Mouse (Mus musculus) neural tube, embryonic 11.5 days (tissue): ENCODE data around the gene Fhad1. TPM values are rescaled to one million over a fixed set of nuclear protein-coding genes. Genes with fewer than 3 reads are reported as not detected.

Experiments used
- ATAC-seq: fragments of 200-750 bp; cut with Nextera tagmentation; 2 replicates; pipeline ENCODE4 v1.8.0; 2017; ENCODE audit warnings: moderate number of reproducible peaks, mild to moderate bottlenecking, moderate TSS enrichment, moderate library complexity; ENCODE audit not compliant: insufficient read depth, low FRiP score, low TSS enrichment
- DNase-seq: peaks from one replicate; pipeline ENCODE4 v3.0.0-alpha.2; 2015; ENCODE audit warnings: low spot score
- H3K27ac ChIP-seq: fragments of 300-500 bp; sonication (generic); 2 replicates; pipeline ENCODE4 v1.5.1; 2014; ENCODE audit warnings: low read depth, mild to moderate bottlenecking, low read length
- H3K27me3 ChIP-seq: fragments of 300-500 bp; sonication (generic); 2 replicates; pipeline ENCODE4 v1.6.1; 2014; ENCODE audit warnings: mild to moderate bottlenecking, low read length, mixed read lengths; ENCODE audit not compliant: control insufficient read depth, insufficient read depth
- H3K36me3 ChIP-seq: fragments of 300-500 bp; sonication (generic); 2 replicates; pipeline ENCODE4 v1.6.1; 2014; ENCODE audit warnings: mild to moderate bottlenecking, low read length, moderate library complexity, mixed read lengths; ENCODE audit not compliant: control insufficient read depth, insufficient read depth
- H3K4me1 ChIP-seq: fragments of 300-500 bp; sonication (generic); 2 replicates; pipeline ENCODE4 v1.6.1; 2014; ENCODE audit warnings: low read length, mixed read lengths; ENCODE audit not compliant: control insufficient read depth, insufficient read depth
- H3K4me2 ChIP-seq: fragments of 300-500 bp; sonication (generic); 2 replicates; pipeline ENCODE4 v1.6.1; 2014; ENCODE audit warnings: low read depth, mild to moderate bottlenecking, moderate library complexity
- H3K4me3 ChIP-seq: fragments of 300-500 bp; sonication (generic); 2 replicates; pipeline ENCODE4 v1.5.1; 2014; ENCODE audit warnings: low read depth, low read length
- H3K9ac ChIP-seq: fragments of 300-500 bp; sonication (generic); 2 replicates; pipeline ENCODE4 v1.6.1; 2014; ENCODE audit warnings: mild to moderate bottlenecking, low read length
- H3K9me3 ChIP-seq: fragments of 300-500 bp; sonication (generic); 2 replicates; pipeline ENCODE4 v1.6.1; 2016; ENCODE audit warnings: low read length; ENCODE audit not compliant: control insufficient read depth
- WGBS: fragments of 180-500 bp; shearing (Covaris S2); extraction: QIAGEN DNeasy Blood & Tissue Kit; methylation state at CpG from one replicate; pipeline ENCODE4 v1.1.7; 2014; 5-methylcytosine and 5-hydroxymethylcytosine counted together
- polyA plus RNA-seq: library from polyadenylated mRNA; unstranded; fragments of >200 nt; fragmentation: Nextera tagmentation; extraction: Ambion mirVana; gene quantifications from 2 replicates; pipeline ENCODE4 v1.2.1, GENCODE M21; 2014

Fhad1 gene
- polyA plus RNA-seq, 1 experiment from 2014 or later = 1.5 TPM

DNA sequence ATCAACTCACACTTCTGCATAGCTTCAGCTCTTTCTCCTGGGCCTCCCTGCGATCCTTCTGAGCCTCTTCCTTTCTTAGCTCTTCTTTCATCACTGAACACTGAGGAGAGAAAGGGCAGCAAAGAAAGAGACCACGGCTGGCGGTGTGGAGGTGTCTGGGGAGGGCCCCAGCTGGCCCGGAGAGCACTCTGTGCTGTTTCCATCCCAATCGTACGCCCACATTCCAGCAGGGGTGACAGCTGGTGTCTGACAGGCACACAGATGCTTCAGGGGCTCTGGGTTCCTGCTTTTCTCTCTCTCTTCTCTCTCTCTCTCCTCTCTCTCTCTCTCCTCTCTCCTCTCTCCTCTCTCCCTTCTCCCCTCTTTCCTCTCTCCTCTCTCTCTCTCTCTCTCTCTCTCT is 50.3 kb downstream of the Fhad1 start:
- H3K9me3 ChIP-seq = peaks cover 2% of the 10 kb centered on the region; the same call in 1 of the 2 replicates
- no peak for ATAC-seq
- DNase-seq = peak; percentile 48
- H3K36me3 ChIP-seq = no peaks in the 10 kb centered on the region
- 30% methylated on average over 6 of the region's 6 CpGs for WGBS
- no peak overlapping the region for H3K4me3 ChIP-seq
- H3K27me3 ChIP-seq = no peaks in the 10 kb centered on the region
- no peak overlapping the region for H3K27ac ChIP-seq
- no peak overlapping the region for H3K9ac ChIP-seq
- H3K4me2 ChIP-seq = no peak overlapping the region
- no peaks in the 10 kb centered on the region for H3K4me1 ChIP-seq

GRCm38 (mm10) chr4:141963907-141964306 is 51.0 kb downstream of the Fhad1 start:
- no peak overlapping the region for H3K4me3 ChIP-seq
- no peak overlapping the region for H3K4me2 ChIP-seq
- no peaks in the 10 kb centered on the region for H3K36me3 ChIP-seq
- H3K27ac ChIP-seq = no peak overlapping the region
- no peak overlapping the region for H3K9ac ChIP-seq
- H3K4me1 ChIP-seq = no peaks in the 10 kb centered on the region
- no peaks in the 10 kb centered on the region for H3K27me3 ChIP-seq
- peaks cover 2% of the 10 kb centered on the region; the same call in 1 of the 2 replicates for H3K9me3 ChIP-seq
- no peak for ATAC-seq
- WGBS = 88% methylated on average over 3 of the region's 3 CpGs
- no peak for DNase-seq

DNA sequence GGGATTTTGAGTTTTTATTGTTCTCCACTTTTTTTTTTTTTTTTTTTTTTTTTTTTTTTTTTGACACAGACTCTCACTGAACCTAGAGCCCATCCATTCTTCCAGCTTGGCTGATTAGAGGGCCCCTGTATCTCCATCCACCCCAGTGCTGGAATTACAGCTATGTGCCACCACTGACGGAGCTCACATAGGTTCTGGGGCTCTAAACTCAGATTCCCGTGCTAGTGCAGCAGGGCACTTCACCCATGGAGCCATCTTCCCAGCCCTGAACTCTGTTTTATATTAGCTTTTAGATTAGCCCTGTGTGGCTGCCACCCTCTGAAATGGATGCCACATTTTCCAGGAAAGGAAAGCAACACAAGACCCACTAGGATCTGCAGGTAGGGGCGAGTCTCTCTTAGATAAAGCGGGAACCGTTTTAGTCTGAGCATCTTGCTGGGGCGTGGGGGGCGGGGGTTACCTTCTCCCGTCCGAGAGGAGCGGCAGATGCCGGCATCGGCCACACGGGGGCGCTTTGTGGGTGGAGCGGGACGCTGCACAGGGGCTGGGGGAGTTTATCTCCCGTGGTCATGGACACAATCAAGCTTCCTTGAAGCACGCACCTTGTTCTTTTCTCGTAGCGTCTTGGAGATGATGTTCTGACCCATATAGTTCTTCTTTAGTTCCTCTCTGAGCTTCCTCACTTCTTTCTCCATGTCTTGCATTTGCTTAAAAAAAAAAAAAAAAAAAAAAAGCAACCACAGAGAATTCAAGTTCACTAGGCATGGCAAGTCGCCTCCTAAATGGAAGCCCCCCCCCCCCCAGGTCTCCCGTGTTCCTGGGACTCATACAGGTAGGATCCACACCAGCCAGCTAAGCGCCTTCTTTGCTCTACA is 51.8 kb downstream of the Fhad1 start:
- H3K4me3 ChIP-seq = no peak overlapping the region
- 11% methylated on average over 23 of the region's 23 CpGs for WGBS
- DNase-seq (peak; percentile 78), ATAC-seq (0 out of 2 replicates have a peak, but pooled peaks have one; percentile 16)
- no peak overlapping the region; the same call in 1 of the 2 replicates for H3K9ac ChIP-seq
- H3K4me2 ChIP-seq = no peak overlapping the region
- H3K4me1 ChIP-seq = 0 out of 2 replicates have a peak, but pooled peaks cover 3% of the 10 kb centered on the region
- no peaks in the 10 kb centered on the region for H3K27me3 ChIP-seq
- no peaks in the 10 kb centered on the region for H3K36me3 ChIP-seq
- peaks cover 2% of the 10 kb centered on the region; the same call in 1 of the 2 replicates for H3K9me3 ChIP-seq
- no peak overlapping the region for H3K27ac ChIP-seq

DNA sequence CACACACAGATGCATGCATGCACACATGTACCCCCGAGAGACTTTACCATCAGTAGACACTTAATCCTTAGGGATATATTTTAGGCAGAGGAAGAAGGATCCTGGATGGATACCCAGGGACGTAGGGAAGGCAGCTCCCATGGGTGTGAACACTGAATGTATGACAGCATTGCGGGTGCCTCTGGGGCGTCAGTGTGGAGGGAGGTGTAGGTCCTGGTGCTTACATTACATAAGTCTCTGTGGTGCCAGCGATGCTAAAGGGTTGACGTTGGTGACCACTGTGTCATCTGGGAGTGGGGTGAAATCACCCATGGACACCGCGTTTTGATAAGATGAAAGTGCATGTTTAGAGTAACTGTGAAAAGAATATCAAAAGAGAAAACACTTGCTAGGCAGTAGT is 54.8 kb downstream of the Fhad1 start:
- no peaks in the 10 kb centered on the region for H3K27me3 ChIP-seq
- H3K4me1 ChIP-seq = peaks cover 5% of the 10 kb centered on the region; the same call in 1 of the 2 replicates
- H3K9me3 ChIP-seq = peaks cover 2% of the 10 kb centered on the region; the same call in 1 of the 2 replicates
- no peak overlapping the region for H3K4me2 ChIP-seq
- no peak for DNase-seq
- H3K27ac ChIP-seq = no peak overlapping the region
- 86% methylated on average over 8 of the region's 8 CpGs for WGBS
- H3K36me3 ChIP-seq = no peaks in the 10 kb centered on the region
- no peak overlapping the region for H3K4me3 ChIP-seq
- H3K9ac ChIP-seq = no peak overlapping the region
- ATAC-seq = no peak

DNA sequence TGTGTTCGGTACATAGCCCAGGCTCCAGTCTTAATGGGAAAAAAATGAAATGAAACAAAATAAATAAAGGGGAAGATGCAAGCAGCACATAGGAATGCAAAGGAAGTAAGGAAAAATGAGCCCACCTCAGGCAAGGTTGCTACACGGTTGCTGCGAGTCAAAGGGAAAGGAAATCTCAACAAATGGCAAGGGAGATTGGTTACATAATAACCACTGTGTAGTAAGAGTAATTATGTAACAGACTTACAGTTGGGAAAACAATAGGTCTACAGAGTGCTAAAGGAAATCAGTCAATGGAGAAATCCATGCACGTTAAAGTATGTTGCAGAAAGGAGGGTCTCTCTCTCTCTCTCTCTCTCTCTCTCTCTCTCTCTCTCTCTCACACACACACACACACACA is 55.3 kb downstream of the Fhad1 start:
- Histone ChIP-seq H3K36me3 (no peaks in the 10 kb centered on the region), H3K9ac (no peak overlapping the region), H3K4me2 (no peak overlapping the region), H3K4me1 (peaks cover 5% of the 10 kb centered on the region; the same call in 1 of the 2 replicates), H3K4me3 (no peak overlapping the region), H3K9me3 (peaks cover 2% of the 10 kb centered on the region; the same call in 1 of the 2 replicates), H3K27ac (no peak overlapping the region), H3K27me3 (no peaks in the 10 kb centered on the region)
- WGBS = 73% methylated on average over 4 of the region's 4 CpGs
- no peak for ATAC-seq
- DNase-seq = no peak

DNA sequence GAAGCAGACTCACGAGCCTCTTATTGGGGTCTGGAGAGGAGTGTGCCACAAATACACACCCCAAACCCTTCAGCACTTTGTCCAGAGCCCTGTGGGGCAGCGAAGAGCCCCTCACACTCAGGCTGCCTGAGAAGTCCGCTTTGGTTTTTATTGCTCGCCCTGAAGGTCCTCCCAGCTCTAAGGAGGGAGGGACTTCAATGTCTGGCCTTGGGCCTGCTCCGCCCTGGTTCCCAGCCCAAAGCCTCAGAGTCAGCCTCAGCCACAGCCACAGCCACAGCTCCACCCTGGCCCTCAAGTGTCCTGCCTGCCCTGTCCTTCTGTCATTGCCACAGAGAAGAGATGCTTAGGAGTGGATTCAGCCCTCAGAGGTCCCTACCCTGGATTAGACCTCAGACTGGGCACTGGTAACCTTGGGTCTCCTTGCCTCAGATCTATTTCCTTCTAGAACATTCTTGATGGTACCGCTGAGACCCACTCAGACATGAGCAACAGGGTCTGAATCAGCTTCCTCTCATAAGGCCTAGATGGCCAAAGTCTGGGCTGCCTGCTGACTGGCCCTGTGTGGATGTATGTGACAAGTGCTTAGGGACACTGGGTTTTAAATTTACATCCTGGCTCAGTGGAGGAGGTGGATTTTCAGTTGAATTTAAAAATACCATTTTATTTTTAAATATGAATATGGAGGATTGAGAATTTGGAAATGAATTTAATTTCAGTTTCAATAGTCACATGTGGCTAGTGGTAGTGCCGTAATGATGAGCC is 56.1 kb downstream of the Fhad1 start:
- no peak overlapping the region for H3K27ac ChIP-seq
- H3K9ac ChIP-seq = no peak overlapping the region
- whole genome bisulfite sequencing = 47% methylated on average over 7 of the region's 7 CpGs
- H3K9me3 ChIP-seq = peaks cover 2% of the 10 kb centered on the region; the same call in 1 of the 2 replicates
- ATAC-seq (no peak; the same call in 1 of the 2 replicates), DNase-seq (no peak)
- peaks cover 5% of the 10 kb centered on the region; the same call in 1 of the 2 replicates for H3K4me1 ChIP-seq
- no peaks in the 10 kb centered on the region for H3K36me3 ChIP-seq
- no peaks in the 10 kb centered on the region for H3K27me3 ChIP-seq
- no peak overlapping the region for H3K4me2 ChIP-seq
- H3K4me3 ChIP-seq = no peak overlapping the region

DNA sequence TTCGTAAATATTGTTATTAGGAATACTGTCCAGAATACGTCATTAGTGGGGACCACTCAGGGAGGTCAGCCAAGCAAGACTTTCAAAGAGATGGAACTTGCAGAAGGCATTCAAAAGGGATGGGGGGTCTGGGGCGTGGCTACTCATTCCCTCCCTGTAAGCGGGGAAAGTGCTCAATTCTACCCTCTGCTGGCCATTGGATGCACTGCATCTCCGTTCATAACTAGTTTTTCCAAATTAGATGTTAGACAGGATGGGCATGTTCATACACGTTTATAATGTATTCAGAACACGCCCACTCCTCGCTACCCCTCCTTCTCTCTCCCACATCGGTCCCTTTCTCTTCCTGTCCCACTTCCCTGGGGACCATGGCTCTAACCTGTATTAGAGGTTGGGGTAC is 56.7 kb downstream of the Fhad1 start:
- no peak overlapping the region for H3K9ac ChIP-seq
- no peak overlapping the region for H3K27ac ChIP-seq
- DNase-seq (peak; percentile 84), ATAC-seq (peak; percentile 35; the same call in 1 of the 2 replicates)
- H3K36me3 ChIP-seq = no peaks in the 10 kb centered on the region
- no peak overlapping the region for H3K4me3 ChIP-seq
- H3K4me1 ChIP-seq = peaks cover 5% of the 10 kb centered on the region; the same call in 1 of the 2 replicates
- WGBS = 10% methylated on average over 9 of the region's 9 CpGs
- H3K4me2 ChIP-seq = no peak overlapping the region
- H3K27me3 ChIP-seq = no peaks in the 10 kb centered on the region
- H3K9me3 ChIP-seq = peaks cover 2% of the 10 kb centered on the region; the same call in 1 of the 2 replicates

DNA sequence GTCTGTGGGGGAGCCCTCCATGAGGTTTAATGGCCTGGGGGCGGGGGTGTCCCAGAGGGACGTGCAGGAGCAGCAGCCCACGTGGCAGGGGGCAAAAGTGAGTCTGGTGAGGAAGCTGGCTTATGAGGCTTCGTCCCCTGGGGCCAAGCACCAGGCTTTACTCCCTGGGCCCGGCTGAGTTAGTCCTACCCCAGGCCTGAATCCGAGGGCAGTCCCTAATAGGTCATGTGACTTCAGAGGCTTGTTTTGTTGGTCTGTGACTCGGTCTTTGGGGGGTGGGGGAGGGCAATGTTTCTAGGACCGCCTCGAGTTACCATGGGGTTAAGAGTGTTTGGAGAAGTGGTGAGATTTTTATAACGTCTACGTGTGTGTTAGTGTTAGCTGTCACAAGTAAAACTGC is 57.1 kb downstream of the Fhad1 start:
- peak; percentile 53; the same call in 1 of the 2 replicates for ATAC-seq

More for the DNA sequence above, 57.1 kb downstream of the Fhad1 start:
- Histone ChIP-seq H3K36me3 (no peaks in the 10 kb centered on the region), H3K9ac (no peak overlapping the region), H3K4me2 (no peak overlapping the region), H3K4me3 (no peak overlapping the region), H3K9me3 (peaks cover 2% of the 10 kb centered on the region; the same call in 1 of the 2 replicates), H3K27ac (no peak overlapping the region), H3K27me3 (no peaks in the 10 kb centered on the region), H3K4me1 (peaks cover 5% of the 10 kb centered on the region; the same call in 1 of the 2 replicates)
- WGBS = 38% methylated on average over 11 of the region's 11 CpGs
- DNase-seq = no peak
